9 mouse cellular contexts compared by ENCODE assay signal in genomic region chr14:61293884-61294737, GRCm38 (mm10). TPM values are rescaled to one million over a fixed set of nuclear protein-coding genes. Genes with fewer than 3 reads are reported as not detected.
DNase-seq lines count a peak whose midpoint lies in the region; ATAC-seq lines count a peak whose summit lies in the region.
"Had no signal": no experiment of that assay in that cellular context is flagged by ENCODE, and none has a peak within 500 bp of the region (broad histone marks: within the 10 kb centered on the region; RNA-seq: fewer than 3 reads in every experiment).

No protein-coding gene starts in this region.

- intact Hi-C loops in gastrocnemius, postnatal 36 days (cut with DNase I), result loop anchor here (1.0 to 5.0 kb wide), 3 partner anchors 37 to 497 kb away; no protein-coding TSS in a partner anchor

- H3K9me3 ChIP-seq in kidney, embryonic 16.5 days (ENCODE audit: low read length), result no peaks in the 10 kb centered on the region
- no peaks in the 10 kb centered on the region for H3K9me3 ChIP-seq in liver, embryonic 11.5 days (ENCODE audit: control insufficient read depth, low read length)
- H3K9me3 ChIP-seq: limb, embryonic 12.5 days had no signal

- DNase-seq in adipocyte (ENCODE audit: low spot score), result peak; percentile 16
- peak; percentile 78 for DNase-seq in embryo, embryonic 10 days (ENCODE audit: low spot score)
- DNase-seq in gastrocnemius, postnatal 36 days, result peak; percentile 43 to 47
- DNase-seq in liver, embryonic 11.5 days (ENCODE audit: low spot score), result no peak
- DNase-seq in thymus, postnatal 14 days, result peak; percentile 79

- no peaks in the 10 kb centered on the region for H3K36me3 ChIP-seq in kidney, embryonic 16.5 days (ENCODE audit: insufficient read depth, low read length)
- H3K36me3 ChIP-seq in liver, embryonic 11.5 days (ENCODE audit: control insufficient read depth, insufficient read depth, low read length), result no peaks in the 10 kb centered on the region
- H3K36me3 ChIP-seq: limb, embryonic 12.5 days had no signal

- 51% methylated on average over 16 of the region's 16 CpGs for whole genome bisulfite sequencing in kidney, embryonic 16.5 days
- 45% methylated on average over 16 of the region's 16 CpGs for WGBS in liver, embryonic 11.5 days

- no peak overlapping the region for H3K4me3 ChIP-seq in kidney, embryonic 16.5 days (ENCODE audit: low read length)
- H3K4me3 ChIP-seq in liver, embryonic 11.5 days (ENCODE audit: low read depth, low read length), result no peak overlapping the region; the same call in 1 of the 2 replicates
- H3K4me3 ChIP-seq: limb, embryonic 12.5 days had no signal

- ATAC-seq in CD4-positive, CD25-positive, alpha-beta regulatory T cell, adult 4 months, result peak; percentile 75
- ATAC-seq in kidney, embryonic 16.5 days (ENCODE audit: low FRiP score, low TSS enrichment), result 0 out of 2 replicates have a peak, but pooled peaks have one; percentile 19
- 0 out of 2 replicates have a peak, but pooled peaks have one; percentile 61 for ATAC-seq in liver, embryonic 11.5 days (replicated peaks; ENCODE audit: low FRiP score)
- ATAC-seq in neutrophil, adult 5-6 weeks (ENCODE audit: extremely low read depth, insufficient number of reproducible peaks, low FRiP score, poor library complexity, severe bottlenecking), result peak; percentile 80

- H3K4me1 ChIP-seq in kidney, embryonic 16.5 days (ENCODE audit: insufficient read depth, low read length), result no peaks in the 10 kb centered on the region
- 0 out of 2 replicates have a peak, but pooled peaks cover under 1% of the 10 kb centered on the region for H3K4me1 ChIP-seq in liver, embryonic 11.5 days (replicated peaks; ENCODE audit: control insufficient read depth, insufficient read depth, low read length)
- H3K4me1 ChIP-seq: limb, embryonic 12.5 days had no signal

- peak overlapping the region; percentile 10; the same call in 1 of the 2 replicates for H3K4me2 ChIP-seq in kidney, embryonic 16.5 days (replicated peaks; ENCODE audit: low read depth, low read length)
- H3K4me2 ChIP-seq in liver, embryonic 11.5 days, result peak overlapping the region; percentile 49
- H3K4me2 ChIP-seq: limb, embryonic 12.5 days had no signal

- no peaks in the 10 kb centered on the region for H3K27me3 ChIP-seq in kidney, embryonic 16.5 days (ENCODE audit: insufficient read depth, low read length)
- no peaks in the 10 kb centered on the region for H3K27me3 ChIP-seq in liver, embryonic 11.5 days (replicated peaks; ENCODE audit: control insufficient read depth, insufficient read depth, low read length)

- H3K27ac ChIP-seq in kidney, embryonic 16.5 days (ENCODE audit: low read length), result no peak overlapping the region
- H3K27ac ChIP-seq in liver, embryonic 11.5 days (ENCODE audit: low read depth, low read length), result no peak overlapping the region
- H3K27ac ChIP-seq: limb, embryonic 12.5 days had no signal

- no peak overlapping the region for H3K9ac ChIP-seq in kidney, embryonic 16.5 days (replicated peaks; ENCODE audit: low read length)
- H3K9ac ChIP-seq in liver, embryonic 11.5 days (ENCODE audit: low read depth, low read length), result no peak overlapping the region
- H3K9ac ChIP-seq: limb, embryonic 12.5 days had no signal

RNA-seq across cellular contexts. Expression of gene Arl11, which starts 15.4 kb away (rescaled TPM):
- polyA plus RNA-seq in CD4-positive, CD25-positive, alpha-beta regulatory T cell, adult 4 months (2017; shearing (Covaris generic)), result not detected
- under 1 TPM; 0.22 to 0.28 TPM for total RNA-seq in gastrocnemius, postnatal 36 days (2021)
- polyA plus RNA-seq in kidney, embryonic 16.5 days (2015; fragmentation: Nextera tagmentation; extraction: Ambion mirVana), result 0.80 and 1.2 TPM in 2 replicates
- 1.1 and 1.4 TPM in 2 replicates for polyA plus RNA-seq in liver, embryonic 11.5 days (2014; fragmentation: Nextera tagmentation; extraction: Ambion mirVana)
- 8.3 and 10.1 TPM in 2 replicates for total RNA-seq in neutrophil, adult 5-6 weeks (2017)

RNA-seq across cellular contexts. Expression of gene Sgcg, which starts 35.8 kb away (rescaled TPM):
- polyA plus RNA-seq in CD4-positive, CD25-positive, alpha-beta regulatory T cell, adult 4 months (2017; shearing (Covaris generic)), result not detected
- 100 to 1,000 TPM; 107 to 128 TPM for total RNA-seq in gastrocnemius, postnatal 36 days (2021)
- 0.67 and 1.4 TPM in 2 replicates for polyA plus RNA-seq in kidney, embryonic 16.5 days (2015; fragmentation: Nextera tagmentation; extraction: Ambion mirVana)
- 0.16 TPM in 1 of 2 replicates, not detected in the other for polyA plus RNA-seq in liver, embryonic 11.5 days (2014; fragmentation: Nextera tagmentation; extraction: Ambion mirVana)
- total RNA-seq in neutrophil, adult 5-6 weeks (2017), result not detected in 2 replicates

Comparison
In these comparisons a context has a peak if more than half of its experiments do, and no peak if none do; other contexts are left out.
1. ATAC-seq: peak in every context shown above with its lines; median percentile 80 in neutrophil, adult 5-6 weeks; 75 in CD4-positive, CD25-positive, alpha-beta regulatory T cell, adult 4 months; 61 in liver, embryonic 11.5 days; 19 in kidney, embryonic 16.5 days.